Mouse (Mus musculus) limb, embryonic 15.5 days (tissue): ENCODE data around the gene Lrrc10. TPM values are rescaled to one million over a fixed set of nuclear protein-coding genes. Genes with fewer than 3 reads are reported as not detected.

Experiments
- ATAC-seq: fragments of 200-750 bp; cut with Nextera tagmentation; 2 replicates; pipeline ENCODE4 v1.8.0; 2017; ENCODE audit warnings: low read depth, moderate TSS enrichment; ENCODE audit not compliant: insufficient number of reproducible peaks, low FRiP score, low TSS enrichment
- H3K27ac ChIP-seq: fragments of 300-500 bp; sonication (generic); 2 replicates; pipeline ENCODE4 v1.5.1; 2015; ENCODE audit warnings: moderate library complexity, mild to moderate bottlenecking, inconsistent platforms
- H3K27me3 ChIP-seq: fragments of 300-500 bp; sonication (generic); 2 replicates; pipeline ENCODE4 v1.6.1; 2015; ENCODE audit warnings: inconsistent platforms
- H3K36me3 ChIP-seq: fragments of 300-500 bp; sonication (generic); 2 replicates; pipeline ENCODE4 v1.6.1; 2015; ENCODE audit warnings: inconsistent platforms
- H3K4me1 ChIP-seq: fragments of 300-500 bp; sonication (generic); 2 replicates; pipeline ENCODE4 v1.6.1; 2015; ENCODE audit warnings: inconsistent platforms
- H3K4me2 ChIP-seq: fragments of 300-500 bp; sonication (generic); 2 replicates; pipeline ENCODE4 v1.6.1; 2015; ENCODE audit warnings: mild to moderate bottlenecking, inconsistent platforms
- H3K4me3 ChIP-seq: fragments of 300-500 bp; sonication (generic); 2 replicates; pipeline ENCODE4 v1.5.1; 2015; ENCODE audit warnings: mild to moderate bottlenecking, inconsistent platforms
- H3K9ac ChIP-seq: fragments of 300-500 bp; sonication (generic); 2 replicates; pipeline ENCODE4 v1.6.1; 2015; ENCODE audit warnings: inconsistent platforms
- H3K9me3 ChIP-seq: fragments of 300-500 bp; sonication (generic); 2 replicates; pipeline ENCODE4 v1.6.1; 2016; ENCODE audit warnings: inconsistent platforms
- WGBS: fragments of 180-500 bp; shearing (Covaris S2); methylation state at CpG from one replicate; pipeline ENCODE4 v1.1.7; 2015; 5-methylcytosine and 5-hydroxymethylcytosine counted together
- polyA plus RNA-seq: library from polyadenylated mRNA; unstranded; fragments of >200 nt; fragmentation: Nextera tagmentation; extraction: Ambion mirVana; gene quantifications from 2 replicates; pipeline ENCODE4 v1.2.1, GENCODE M21; 2015

Gene Lrrc10
- polyA plus RNA-seq, 1 experiment from 2014 or later, result not detected

DNA sequence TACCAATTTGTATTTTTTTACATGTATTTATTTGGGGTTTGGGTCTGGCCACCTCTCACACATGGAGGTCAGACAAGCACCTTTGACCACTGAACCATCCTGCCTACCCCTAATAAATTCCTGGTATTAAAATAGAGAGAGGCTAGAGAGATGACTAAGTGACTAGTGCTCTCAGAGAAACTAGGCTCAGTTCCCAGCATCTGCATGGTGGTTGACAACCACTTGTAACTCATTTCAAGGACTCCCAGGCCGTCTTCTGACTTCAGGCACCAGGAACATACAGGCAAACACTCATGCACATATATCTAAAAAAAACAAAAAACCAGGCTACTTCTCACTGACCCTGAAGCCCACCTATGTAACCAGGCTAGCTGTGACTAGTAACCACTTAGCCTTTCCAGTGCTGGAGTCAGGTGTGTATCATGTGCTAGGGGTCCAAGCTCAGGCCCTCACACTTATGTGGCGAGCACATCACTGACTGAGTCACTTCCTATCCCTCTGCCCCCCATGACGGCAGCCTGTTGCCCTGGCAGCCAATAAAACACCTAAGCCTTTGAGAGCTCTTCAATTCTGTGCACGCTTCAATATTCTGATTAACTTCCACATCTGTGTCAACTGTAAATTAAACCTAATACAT, 4.9 kb downstream of the Lrrc10 start:
- H3K9me3 ChIP-seq, result no peaks in the 10 kb centered on the region

DNA sequence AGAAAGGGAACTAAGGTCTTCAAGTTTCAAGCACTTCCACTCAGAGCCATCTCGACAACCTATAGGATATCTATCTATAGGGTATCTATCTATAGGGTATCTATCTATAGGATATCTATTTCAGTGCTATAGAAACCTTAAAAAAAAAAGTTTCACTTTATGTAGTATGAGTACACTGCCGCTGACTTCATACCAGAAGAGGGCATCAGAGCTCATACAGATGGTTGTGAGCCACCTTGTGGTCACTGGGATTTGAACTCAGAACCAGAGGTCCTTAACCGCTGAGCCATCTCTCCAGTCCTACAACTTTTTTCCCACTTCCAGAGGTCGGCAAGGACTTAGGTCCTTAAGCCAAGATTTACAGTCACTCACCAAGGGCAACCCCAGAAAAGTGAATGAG, 10.5 kb downstream of the Lrrc10 start:
- WGBS, result 87% methylated on average over 4 of the region's 4 CpGs
- 0 out of 2 replicates have a peak, but pooled peaks cover 7% of the 10 kb centered on the region for H3K4me1 ChIP-seq

More for the DNA sequence above, 4.9 kb downstream of the Lrrc10 start:
- Histone ChIP-seq H3K4me1 (peaks cover 14% of the 10 kb centered on the region), H3K27me3 (0 out of 2 replicates have a peak, but pooled peaks cover 7% of the 10 kb centered on the region), H3K9ac (no peak overlapping the region), H3K4me3 (no peak overlapping the region), H3K36me3 (peaks cover 65% of the 10 kb centered on the region), H3K27ac (no peak overlapping the region), H3K4me2 (no peak overlapping the region)
- WGBS, result 66% methylated on average over 4 of the region's 4 CpGs
- no peak for ATAC-seq

DNA sequence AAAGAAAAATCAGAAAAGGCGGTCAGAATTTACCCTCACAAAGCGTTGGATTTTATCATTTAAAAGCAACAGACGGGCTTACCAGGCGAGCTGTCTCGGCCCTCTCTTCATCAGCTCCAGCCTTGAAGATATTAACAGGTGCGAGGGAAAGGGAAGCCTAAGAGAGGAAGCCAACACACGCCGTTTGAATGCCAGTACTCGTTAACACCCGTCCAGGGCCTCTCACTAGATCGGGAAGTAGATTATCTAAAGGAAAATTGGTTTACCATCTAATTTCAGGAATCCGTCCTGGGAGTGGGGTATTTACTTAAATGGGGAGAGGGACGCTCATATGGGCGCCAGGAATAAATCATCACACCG, 17.7 kb downstream of the Lrrc10 start:
- ATAC-seq, result no peak
- H3K27me3 ChIP-seq, result no peaks in the 10 kb centered on the region
- WGBS, result 2% methylated on average over 15 of the region's 15 CpGs
- H3K4me3 ChIP-seq, result peak overlapping the region; percentile 98
- H3K4me2 ChIP-seq, result peak overlapping the region; percentile 73
- peak overlapping the region; percentile 87 for H3K9ac ChIP-seq
- peak overlapping the region; percentile 94 for H3K27ac ChIP-seq
- H3K4me1 ChIP-seq, result 0 out of 2 replicates have a peak, but pooled peaks cover 7% of the 10 kb centered on the region
- H3K36me3 ChIP-seq, result peaks cover 39% of the 10 kb centered on the region
- no peaks in the 10 kb centered on the region for H3K9me3 ChIP-seq

More for the DNA sequence above, 10.5 kb downstream of the Lrrc10 start:
- Histone ChIP-seq H3K9ac (no peak overlapping the region), H3K4me3 (no peak overlapping the region), H3K27me3 (no peaks in the 10 kb centered on the region), H3K27ac (no peak overlapping the region), H3K36me3 (peaks cover 94% of the 10 kb centered on the region), H3K4me2 (no peak overlapping the region), H3K9me3 (no peaks in the 10 kb centered on the region)
- ATAC-seq, result no peak

DNA sequence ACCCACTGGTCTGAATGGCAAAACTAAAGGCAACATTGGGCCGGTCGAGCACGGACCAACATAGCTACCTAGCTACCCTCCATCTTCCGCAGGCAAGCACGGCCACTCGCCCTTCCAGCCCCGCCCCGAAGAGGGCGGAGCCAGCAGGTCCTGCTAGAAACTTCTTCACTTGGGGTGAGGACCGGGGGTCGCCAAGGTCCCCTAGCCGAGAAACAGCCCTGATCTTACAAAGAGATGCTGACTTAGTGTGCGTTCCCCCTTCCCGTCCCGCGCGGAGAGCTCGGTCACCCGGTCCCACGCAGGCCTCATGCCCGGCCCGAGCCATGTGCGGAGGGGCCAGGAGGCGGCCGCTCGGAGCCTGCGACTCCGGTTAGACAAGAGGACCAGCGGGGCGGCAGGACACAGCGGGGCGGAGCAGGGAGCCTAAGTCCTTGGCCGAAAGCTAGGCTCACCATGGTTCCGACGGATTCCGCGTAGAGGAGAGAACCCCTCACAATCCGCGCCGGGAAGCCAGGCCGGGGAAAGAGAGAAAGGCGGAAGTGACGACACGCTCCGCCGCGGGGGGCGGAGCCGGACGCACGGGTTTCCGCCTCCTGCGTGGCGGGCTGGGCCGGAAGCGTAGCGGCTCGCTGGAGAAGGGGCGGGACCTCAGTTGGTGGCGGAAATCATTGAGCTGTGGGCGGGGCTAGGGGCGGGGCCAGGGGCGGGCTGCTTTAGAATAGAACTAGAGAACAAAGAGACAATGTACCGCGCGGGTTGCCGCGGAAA, 18.3 kb downstream of the Lrrc10 start, which contains the start of gene Cct2:
Gene Cct2 (minus strand): TSS at position 561 of the 768 bp plus-strand sequence.
- under 1% methylated on average over 66 of the region's 68 CpGs for WGBS
- H3K27ac ChIP-seq, result peak within 1 kb of the TSS; percentile 94
- H3K4me2 ChIP-seq, result peak within 1 kb of the TSS; percentile 73
- ATAC-seq, result peak; percentile 90
- H3K9me3 ChIP-seq, result no peaks in the 10 kb centered on the region
- H3K36me3 ChIP-seq, result peaks cover 36% of the 10 kb centered on the region
- peak within 1 kb of the TSS; percentile 87 for H3K9ac ChIP-seq
- peak within 1 kb of the TSS; percentile 98 for H3K4me3 ChIP-seq
- H3K4me1 ChIP-seq, result 0 out of 2 replicates have a peak, but pooled peaks cover 7% of the 10 kb centered on the region
- no peaks in the 10 kb centered on the region for H3K27me3 ChIP-seq

DNA sequence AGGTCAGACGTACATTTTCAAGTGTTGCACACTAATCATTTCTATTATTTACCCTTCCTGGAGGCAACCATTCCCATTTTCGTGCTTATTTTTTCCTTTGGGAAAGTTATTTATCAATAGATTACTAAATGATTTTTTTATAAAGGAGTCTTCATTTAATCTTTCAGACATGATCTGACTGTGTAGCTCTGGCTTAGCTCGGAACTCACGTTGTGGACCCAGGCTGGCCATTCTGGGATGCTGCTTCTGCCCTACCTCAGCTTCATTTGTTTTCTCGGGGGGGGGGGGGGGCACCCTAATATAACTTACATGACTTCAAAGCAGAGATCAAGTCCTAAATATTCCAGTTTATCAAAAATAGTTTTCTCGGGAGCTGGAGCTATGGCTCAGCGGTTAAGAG, 18.9 kb downstream of the Lrrc10 start:
- no peak for ATAC-seq

DNA sequence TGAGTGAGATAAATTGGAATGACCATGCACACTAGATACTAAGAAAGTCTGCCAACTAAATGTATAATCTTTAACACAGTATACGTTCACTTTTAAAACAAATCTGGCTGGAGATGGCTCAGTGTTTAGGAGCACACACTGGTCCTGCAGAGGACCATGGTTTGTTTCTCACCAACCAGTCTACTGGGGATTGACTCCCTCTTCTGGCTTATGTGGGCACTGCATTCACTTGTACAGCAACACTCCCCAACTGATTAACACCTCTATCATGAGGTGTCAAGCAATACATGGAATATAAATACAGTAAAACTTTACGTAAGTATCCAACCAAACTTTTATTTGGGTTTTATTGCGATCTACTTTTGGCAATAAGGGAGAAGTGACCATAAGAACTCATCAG, 24.0 kb downstream of the Lrrc10 start:
- no peaks in the 10 kb centered on the region for H3K4me1 ChIP-seq
- H3K9ac ChIP-seq, result no peak overlapping the region
- H3K9me3 ChIP-seq, result no peaks in the 10 kb centered on the region
- no peak for ATAC-seq
- 92% methylated on average over 3 of the region's 3 CpGs for WGBS
- no peak overlapping the region for H3K27ac ChIP-seq
- no peak overlapping the region for H3K4me3 ChIP-seq
- no peak overlapping the region for H3K4me2 ChIP-seq
- no peaks in the 10 kb centered on the region for H3K27me3 ChIP-seq
- peaks cover 37% of the 10 kb centered on the region for H3K36me3 ChIP-seq

More for the DNA sequence above, 18.9 kb downstream of the Lrrc10 start:
- peak overlapping the region; percentile 49 for H3K4me2 ChIP-seq
- peaks cover 34% of the 10 kb centered on the region for H3K36me3 ChIP-seq
- WGBS, result 5% methylated on average over 7 of the region's 7 CpGs
- no peak overlapping the region for H3K9ac ChIP-seq
- H3K4me1 ChIP-seq, result 0 out of 2 replicates have a peak, but pooled peaks cover 4% of the 10 kb centered on the region
- H3K9me3 ChIP-seq, result no peaks in the 10 kb centered on the region
- peak overlapping the region; percentile 98 for H3K4me3 ChIP-seq
- no peaks in the 10 kb centered on the region for H3K27me3 ChIP-seq
- peak overlapping the region; percentile 94 for H3K27ac ChIP-seq

DNA sequence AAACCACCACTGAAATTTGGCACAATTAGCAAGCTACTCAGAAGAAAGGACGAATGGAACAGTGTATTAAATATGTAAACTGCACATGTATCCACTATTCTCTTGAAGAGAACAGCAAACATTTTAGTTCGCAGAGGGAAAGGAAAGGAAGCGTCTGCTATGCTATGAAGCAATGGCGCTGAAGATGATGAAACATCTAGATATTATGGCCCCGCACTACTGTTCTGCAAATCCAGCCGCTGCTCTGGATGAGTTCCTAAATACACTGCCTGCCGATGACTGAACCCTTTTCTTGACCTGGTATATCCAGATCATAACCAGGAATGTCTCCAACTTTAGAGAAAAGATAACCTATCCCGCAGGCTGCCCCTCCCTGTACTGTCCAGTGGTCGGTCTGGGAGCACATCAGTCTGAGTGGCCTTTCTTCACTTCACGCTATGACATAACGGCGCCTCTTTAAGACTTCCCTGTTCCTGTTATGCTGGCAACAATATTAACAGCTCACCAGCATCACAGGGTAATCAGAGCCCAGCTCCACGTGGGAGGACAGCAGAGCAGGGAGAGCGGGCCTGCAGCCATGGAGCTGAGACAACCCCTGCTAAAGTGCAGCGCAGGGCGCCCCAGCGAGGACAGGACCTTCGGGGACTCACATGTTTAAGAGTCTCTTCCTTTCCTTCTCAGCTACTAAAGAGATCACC, 27.2 kb downstream of the Lrrc10 start:
- Histone ChIP-seq H3K9me3 (no peaks in the 10 kb centered on the region), H3K9ac (no peak overlapping the region), H3K4me2 (no peak overlapping the region), H3K4me1 (no peaks in the 10 kb centered on the region), H3K36me3 (peaks cover 59% of the 10 kb centered on the region), H3K27ac (no peak overlapping the region), H3K27me3 (no peaks in the 10 kb centered on the region), H3K4me3 (no peak overlapping the region)
- WGBS, result 91% methylated on average over 18 of the region's 18 CpGs
- no peak for ATAC-seq

DNA sequence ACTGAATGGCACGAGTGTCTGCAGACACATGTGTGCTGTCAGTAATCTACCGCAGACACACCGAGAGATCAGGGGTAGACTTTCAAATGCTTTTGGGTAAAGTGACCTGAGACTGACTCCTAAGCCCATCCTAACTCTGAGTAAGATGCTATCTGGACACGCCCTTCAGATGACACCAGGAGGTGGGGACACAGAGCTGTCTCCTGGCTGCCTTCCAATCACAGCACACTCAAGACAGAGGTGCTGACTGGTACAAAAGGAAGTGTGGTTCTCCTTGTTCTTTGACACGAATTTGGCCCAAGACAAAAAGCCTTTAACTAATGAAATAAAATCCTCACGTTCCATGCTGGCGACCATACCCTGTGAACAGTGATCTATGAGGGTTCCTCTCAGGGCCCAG, 28.0 kb downstream of the Lrrc10 start:
- Histone ChIP-seq H3K4me3 (no peak overlapping the region), H3K27me3 (no peaks in the 10 kb centered on the region), H3K27ac (no peak overlapping the region), H3K36me3 (peaks cover 65% of the 10 kb centered on the region), H3K9ac (no peak overlapping the region), H3K4me1 (no peaks in the 10 kb centered on the region), H3K4me2 (no peak overlapping the region), H3K9me3 (no peaks in the 10 kb centered on the region)
- ATAC-seq, result no peak
- 85% methylated on average over 7 of the region's 7 CpGs for WGBS

DNA sequence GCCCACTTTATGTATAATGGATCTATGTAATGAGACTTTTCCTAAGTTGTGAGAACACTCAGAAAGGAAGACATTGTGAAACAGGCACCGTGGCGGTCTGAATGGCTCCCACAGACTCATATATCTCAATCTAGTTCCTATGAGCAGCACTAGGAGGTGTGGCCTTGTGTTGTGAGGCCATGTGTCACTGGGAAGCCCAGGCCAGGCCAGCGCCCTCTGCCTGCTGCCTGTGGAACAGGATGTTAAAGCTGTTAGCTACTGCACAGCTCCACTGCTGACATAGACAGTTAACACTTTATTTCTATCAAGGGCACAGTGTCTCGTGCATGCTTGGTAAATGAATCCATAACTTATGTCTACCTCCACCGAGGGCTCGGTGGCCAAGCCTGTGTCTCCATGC, 33.1 kb downstream of the Lrrc10 start:
- Histone ChIP-seq H3K9ac (no peak overlapping the region), H3K4me3 (no peak overlapping the region), H3K4me2 (no peak overlapping the region), H3K4me1 (no peaks in the 10 kb centered on the region), H3K9me3 (no peaks in the 10 kb centered on the region), H3K36me3 (peaks cover 69% of the 10 kb centered on the region), H3K27me3 (no peaks in the 10 kb centered on the region), H3K27ac (no peak overlapping the region)
- WGBS, result 80% methylated on average over 6 of the region's 6 CpGs
- no peak for ATAC-seq

DNA sequence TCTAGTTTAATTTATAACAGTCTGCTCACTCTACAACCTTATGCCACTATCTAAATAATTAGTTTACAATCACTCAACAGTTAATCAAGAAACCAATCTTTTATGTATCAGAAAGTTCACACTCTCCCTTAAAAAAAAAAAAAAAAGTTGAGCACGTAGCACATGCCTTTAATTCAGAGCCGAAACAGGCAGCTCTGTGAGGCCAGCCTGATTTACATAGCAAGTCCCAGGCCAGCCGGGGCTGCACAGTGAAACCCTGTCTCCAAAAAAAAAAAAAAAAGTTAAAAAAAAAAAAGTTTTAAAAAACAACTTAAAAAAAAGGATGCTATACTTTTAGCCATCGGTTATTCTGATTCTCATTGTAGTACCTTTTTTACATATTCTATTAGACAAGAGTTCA, 36.2 kb downstream of the Lrrc10 start:
- H3K4me3 ChIP-seq, result no peak overlapping the region
- no peaks in the 10 kb centered on the region for H3K9me3 ChIP-seq
- ATAC-seq, result no peak
- 71% methylated on average over 4 of the region's 4 CpGs for WGBS
- H3K27me3 ChIP-seq, result no peaks in the 10 kb centered on the region
- no peak overlapping the region for H3K9ac ChIP-seq
- H3K36me3 ChIP-seq, result peaks cover 65% of the 10 kb centered on the region
- H3K27ac ChIP-seq, result no peak overlapping the region
- no peaks in the 10 kb centered on the region for H3K4me1 ChIP-seq
- H3K4me2 ChIP-seq, result no peak overlapping the region

DNA sequence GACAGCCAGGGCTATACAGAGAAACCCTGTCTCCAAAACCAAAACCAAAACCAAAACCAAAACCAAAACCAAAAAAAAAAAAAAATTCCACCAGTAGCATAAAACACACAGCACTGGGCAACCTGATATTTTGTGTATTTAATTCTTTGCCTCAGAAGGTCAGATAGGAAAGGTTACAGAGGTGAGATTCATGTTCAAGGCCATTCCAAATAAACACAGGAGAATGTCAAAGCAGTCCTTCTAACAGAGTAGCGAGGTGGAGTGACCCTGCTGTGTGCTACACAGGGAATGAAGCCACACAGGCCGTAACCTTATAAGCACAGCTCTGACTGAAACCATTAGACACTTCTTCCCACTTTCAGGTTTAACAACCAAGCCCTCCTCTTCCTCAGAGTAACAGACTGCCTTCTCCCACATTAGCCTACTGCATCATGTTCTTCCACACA, 36.8 kb downstream of the Lrrc10 start:
- 86% methylated on average over 2 of the region's 2 CpGs for WGBS
- Histone ChIP-seq H3K27ac (no peak overlapping the region), H3K4me1 (no peaks in the 10 kb centered on the region), H3K9me3 (no peaks in the 10 kb centered on the region), H3K9ac (no peak overlapping the region), H3K4me2 (no peak overlapping the region), H3K27me3 (no peaks in the 10 kb centered on the region), H3K36me3 (peaks cover 58% of the 10 kb centered on the region), H3K4me3 (no peak overlapping the region)
- ATAC-seq, result no peak

DNA sequence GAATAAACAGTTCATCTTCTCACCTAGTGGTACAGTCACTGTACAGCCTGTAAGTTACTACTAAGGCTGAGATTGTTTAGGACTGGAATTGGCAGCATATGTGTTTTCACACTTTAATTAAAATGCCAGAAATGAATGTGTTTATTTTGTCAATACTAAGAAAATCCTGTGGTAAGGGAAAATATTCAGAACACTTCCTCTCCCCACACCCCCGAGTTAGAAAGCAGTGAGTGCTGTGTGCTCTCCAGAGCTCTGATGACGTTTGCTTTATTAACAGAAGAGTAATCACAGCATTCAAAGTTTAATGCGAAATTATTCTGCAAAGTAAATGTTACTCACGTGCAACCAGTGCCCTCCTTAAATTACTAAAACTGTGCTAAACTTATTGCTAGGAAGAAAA, 44.5 kb downstream of the Lrrc10 start:
- H3K4me2 ChIP-seq, result no peak overlapping the region
- ATAC-seq, result no peak
- no peaks in the 10 kb centered on the region for H3K27me3 ChIP-seq
- peaks cover 2% of the 10 kb centered on the region; the same call in 1 of the 2 replicates for H3K4me1 ChIP-seq
- 55% methylated on average over 4 of the region's 4 CpGs for WGBS
- H3K4me3 ChIP-seq, result no peak overlapping the region
- no peaks in the 10 kb centered on the region for H3K9me3 ChIP-seq
- peaks cover 9% of the 10 kb centered on the region; the same call in 1 of the 2 replicates for H3K36me3 ChIP-seq
- no peak overlapping the region for H3K27ac ChIP-seq
- no peak overlapping the region for H3K9ac ChIP-seq
